Mouse (Mus musculus): ENCODE measurements around the gene Gsdma2.
A peak's percentile ranks its signal among the peaks of the same experiment; 100 is the strongest.
"Not testable (repeated sequence)": the region's sequence is repeated elsewhere in the genome, so short reads cannot be mapped to it uniquely, and the experiment has no call there.

Gene Gsdma2

GRCm38 (mm10) chr11:98671284-98671815 is 24.8 kb downstream of the Gsdma2 start:
- no peak for DNase-seq

GRCm38 (mm10) chr11:98671857-98672256 is 25.3 kb downstream of the Gsdma2 start:
- no peak for DNase-seq

DNA sequence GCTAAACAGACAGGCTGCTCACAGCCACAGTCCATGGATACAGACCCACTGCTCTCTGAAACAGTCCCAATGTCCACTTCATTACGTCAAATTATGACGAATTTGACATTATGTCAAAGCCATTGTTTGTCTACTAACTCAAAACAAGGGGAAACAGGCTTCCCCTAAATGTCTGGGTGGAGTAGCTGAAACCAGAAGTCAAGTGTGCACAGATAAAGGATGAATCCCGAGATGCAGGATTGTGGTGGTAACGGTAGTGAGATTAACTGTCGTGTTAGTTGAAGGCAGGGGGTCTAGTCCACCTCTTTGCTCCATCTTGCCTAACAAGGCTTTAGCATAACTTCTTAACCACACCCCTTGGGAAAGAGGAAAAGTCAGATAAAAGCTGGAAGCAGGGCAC is 25.9 kb downstream of the Gsdma2 start:
- DNase-seq = no peak

DNA sequence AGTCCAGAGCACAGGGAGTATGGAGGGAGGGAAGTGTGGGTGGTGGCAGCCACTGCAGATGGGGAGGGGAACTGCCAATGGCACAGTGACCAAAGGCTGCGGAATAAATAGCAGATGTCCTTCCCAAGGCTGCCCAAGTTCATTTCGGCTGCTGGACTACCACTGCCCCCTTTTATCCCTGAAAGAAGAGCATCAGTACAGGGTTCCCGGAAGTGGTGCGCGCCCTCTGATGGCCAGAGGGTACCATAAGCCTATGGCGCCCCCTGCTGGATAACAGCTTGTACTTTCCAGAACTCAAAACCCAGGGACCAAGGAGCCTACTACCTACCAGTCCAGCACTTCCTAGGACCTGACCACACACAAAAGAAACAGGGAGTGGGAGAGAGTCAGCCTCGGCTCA is 26.6 kb downstream of the Gsdma2 start:
- peak; percentile 61 for DNase-seq

- no peak for DNase-seq
These were observed 29.3 kb downstream of the Gsdma2 start for GRCm38 (mm10) chr11:98675829-98676363.

DNA sequence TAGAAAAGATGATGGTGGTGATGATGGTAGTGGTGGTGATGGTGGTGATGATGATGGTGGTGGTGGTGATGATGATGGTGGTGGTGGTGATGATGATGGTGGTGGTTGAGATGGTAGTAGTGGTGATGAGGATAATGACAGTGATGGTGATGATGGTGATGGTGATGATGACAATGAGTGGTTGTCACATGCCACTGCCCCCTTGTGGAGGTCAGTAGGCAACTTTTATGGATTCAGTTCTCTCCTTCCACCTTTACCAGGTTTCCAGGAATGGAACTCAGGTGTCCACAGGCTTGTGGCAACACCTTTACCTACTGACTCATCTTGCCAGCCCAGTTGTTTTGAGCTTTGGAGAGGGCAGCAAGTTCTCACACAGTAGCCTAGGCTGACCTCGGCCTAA is 33.5 kb downstream of the Gsdma2 start:
- DNase-seq = no peak

- DNase-seq = not testable (repeated sequence)
These were observed 34.0 kb downstream of the Gsdma2 start for GRCm38 (mm10) chr11:98680595-98680994.

DNA sequence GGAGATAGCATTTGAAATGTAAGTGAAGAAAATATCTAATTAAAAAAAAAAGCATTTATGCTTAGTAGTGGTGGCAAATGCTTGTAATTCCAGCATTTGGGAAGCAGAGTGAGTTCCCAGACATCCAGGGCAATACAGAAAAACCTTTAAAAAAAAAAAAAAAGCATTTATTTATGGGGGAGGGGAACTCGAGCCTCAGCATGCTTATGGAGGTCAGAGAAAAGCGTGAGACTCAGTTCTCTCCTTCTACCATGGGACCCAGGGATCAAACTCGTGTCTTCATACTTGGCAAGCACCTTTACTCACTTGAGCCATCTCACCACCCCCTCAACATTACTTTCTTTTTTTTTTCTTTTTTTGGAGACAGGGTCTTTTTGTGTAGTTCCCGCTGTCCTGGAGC is 34.6 kb downstream of the Gsdma2 start:
- no peak for DNase-seq

- peak; percentile 99 for DNase-seq
These were observed 35.5 kb downstream of the Gsdma2 start, which contains the start of gene Psmd3 for GRCm38 (mm10) chr11:98681786-98682745. Psmd3 (plus strand) TSS chr11:98682554.

DNA sequence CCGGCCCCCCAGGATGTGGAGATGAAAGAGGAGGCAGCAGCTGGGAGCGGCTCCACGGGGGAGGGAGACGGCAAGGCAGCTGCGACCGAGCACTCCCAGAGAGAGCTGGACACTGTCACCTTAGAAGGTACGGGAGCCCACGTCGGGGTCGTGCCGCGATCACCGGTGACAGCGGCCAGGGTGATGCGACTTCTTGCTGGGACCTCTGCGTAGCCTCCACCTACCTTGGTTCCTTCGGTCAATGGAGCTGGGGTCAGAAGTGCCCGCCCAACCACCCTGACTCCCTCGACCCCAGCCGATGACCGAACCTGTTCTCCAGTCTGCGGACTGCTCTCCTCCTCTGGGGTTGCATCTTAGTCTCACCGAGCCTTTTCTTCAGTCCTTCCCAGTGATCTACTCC is 36.3 kb downstream of the Gsdma2 start:
- DNase-seq = no peak

DNA sequence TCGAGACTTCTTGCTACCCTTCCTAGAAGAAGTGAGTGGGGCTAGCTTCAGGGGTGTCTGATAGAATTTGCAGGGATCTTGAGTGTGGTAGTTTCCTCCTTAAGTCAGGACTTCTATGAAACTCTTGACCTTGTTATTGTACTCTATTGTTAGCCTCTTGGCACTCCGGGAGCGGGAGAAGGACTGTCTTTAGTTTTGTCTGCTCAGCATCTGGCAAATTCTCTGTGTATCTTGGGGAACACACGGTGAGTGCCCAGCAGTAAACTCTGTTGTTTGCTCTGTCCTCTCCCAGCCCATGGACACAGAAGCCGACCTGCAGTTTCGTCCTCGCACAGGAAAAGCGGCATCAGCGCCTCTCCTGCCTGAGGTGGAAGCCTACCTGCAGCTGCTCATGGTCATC is 39.1 kb downstream of the Gsdma2 start:
- DNase-seq = peak; percentile 67

DNA sequence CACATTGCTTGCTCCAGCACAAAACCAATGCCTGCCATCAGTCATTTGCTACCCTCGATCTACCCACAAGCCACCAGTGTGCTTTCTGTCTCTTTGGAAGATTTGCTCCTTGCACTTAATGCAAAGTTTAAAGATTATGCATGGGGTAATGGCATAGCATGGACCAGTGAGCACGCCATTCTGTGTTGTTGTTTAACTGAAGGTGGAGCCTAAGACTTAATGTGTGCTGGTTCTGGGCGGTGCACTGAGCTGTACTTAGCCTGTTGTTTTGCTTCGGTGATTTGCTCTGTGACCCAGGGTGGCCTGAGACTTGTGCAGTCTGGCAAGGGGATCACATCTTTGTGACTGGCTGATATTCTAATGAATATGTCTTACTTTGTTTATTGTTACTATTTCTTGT is 40.4 kb downstream of the Gsdma2 start:
- peak; percentile 91 for DNase-seq

GRCm38 (mm10) chr11:98688009-98688408 is 41.5 kb downstream of the Gsdma2 start:
- DNase-seq = no peak

DNA sequence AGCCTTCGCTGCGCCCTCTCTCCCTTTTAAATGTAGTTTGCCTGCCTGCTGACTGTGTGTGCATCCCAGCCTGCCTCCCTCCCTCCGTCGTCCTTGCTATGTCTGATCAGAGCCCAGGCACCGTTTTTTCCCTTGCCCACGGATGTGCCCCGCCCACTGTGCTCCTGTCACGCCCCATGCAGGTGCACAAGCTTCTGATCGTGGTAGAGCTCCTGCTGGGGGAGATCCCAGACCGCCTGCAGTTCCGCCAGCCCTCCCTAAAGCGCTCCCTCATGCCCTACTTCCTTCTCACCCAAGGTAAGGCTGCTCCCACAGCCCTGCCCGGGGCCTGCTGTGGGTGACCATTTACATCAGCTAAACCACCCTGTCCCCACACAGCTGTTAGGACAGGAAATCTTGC is 46.6 kb downstream of the Gsdma2 start:
- DNase-seq = peak; percentile 41

DNA sequence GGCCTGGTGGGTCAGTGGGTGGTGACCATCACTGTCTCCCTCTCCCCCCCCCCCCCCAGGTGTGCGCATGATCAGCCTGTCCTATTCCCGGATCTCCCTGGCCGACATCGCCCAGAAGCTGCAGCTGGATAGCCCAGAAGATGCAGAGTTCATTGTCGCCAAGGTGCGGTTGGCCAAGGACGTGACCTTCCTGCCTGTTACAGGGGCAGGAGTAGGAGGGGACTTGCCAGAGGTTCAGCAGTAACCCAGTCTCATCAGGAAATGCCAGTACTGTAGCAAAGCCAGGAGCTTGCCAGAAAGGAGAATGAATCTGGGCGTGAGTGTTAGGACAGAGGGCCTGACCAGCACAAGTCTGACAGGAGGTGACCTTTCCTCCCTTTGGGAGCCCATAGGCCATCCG is 47.2 kb downstream of the Gsdma2 start:
- DNase-seq = peak; percentile 34

GRCm38 (mm10) chr11:98694301-98694700 is 47.7 kb downstream of the Gsdma2 start:
- DNase-seq = no peak

DNA sequence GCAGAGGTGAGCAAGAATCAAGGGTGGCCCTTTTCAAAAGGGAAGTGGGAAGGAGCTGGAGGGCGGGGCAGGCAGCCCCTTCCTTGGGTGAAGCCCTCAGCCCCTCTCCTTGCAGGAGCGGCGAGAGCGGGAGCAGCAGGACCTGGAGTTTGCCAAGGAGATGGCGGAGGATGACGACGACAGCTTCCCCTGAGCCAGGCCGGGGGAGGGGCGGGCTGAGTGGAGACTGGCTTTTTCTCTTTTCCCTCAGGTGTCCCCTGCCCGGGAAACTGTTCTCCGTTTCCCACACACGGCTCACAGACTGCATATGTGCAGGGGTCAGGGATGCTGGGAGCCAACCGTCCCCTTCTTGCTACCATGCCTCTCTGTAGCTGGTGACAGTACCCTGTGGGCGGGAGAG is 48.8 kb downstream of the Gsdma2 start:
- DNase-seq = no peak

DNA sequence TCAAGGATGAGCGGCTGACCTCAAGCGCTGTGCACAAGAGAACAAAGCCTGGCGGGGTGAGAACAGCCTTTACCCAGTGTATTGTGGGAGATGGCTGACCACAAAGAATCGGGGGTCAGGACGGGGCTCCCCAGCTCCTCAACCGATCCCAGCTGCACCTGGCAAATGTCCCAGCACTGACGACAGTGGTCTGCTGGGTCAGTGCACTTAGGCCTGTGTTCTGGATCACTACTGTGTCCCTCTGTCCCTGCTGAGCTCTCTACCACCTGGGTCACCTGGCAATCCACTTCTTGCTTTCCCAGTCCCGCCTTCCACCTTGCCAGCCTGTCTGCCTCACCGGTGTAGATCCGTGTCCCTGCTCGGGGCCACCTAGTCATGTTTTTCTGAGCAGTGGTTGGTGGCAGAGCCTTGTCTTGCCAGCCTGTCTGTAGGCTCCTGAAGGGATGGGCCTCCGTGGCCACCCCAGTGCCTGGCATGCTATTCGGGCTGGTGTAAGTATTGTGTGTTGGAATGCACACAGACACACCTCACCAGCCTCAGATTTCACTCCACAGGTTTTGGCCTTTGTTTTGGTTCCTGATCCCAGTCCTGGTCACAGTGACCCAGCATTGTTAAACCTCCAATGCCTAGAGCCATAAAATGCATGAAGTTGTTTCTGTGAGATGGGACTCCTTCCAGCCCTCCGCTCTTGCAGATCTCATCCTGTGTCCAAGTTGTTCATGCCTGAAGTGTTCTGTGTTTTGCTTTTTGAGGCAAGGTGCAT is 50.1 kb downstream of the Gsdma2 start:
- peak; percentile 36 for DNase-seq

GRCm38 (mm10) chr11:98697225-98697624 is 50.7 kb downstream of the Gsdma2 start:
- peak; percentile 67 for DNase-seq

DNA sequence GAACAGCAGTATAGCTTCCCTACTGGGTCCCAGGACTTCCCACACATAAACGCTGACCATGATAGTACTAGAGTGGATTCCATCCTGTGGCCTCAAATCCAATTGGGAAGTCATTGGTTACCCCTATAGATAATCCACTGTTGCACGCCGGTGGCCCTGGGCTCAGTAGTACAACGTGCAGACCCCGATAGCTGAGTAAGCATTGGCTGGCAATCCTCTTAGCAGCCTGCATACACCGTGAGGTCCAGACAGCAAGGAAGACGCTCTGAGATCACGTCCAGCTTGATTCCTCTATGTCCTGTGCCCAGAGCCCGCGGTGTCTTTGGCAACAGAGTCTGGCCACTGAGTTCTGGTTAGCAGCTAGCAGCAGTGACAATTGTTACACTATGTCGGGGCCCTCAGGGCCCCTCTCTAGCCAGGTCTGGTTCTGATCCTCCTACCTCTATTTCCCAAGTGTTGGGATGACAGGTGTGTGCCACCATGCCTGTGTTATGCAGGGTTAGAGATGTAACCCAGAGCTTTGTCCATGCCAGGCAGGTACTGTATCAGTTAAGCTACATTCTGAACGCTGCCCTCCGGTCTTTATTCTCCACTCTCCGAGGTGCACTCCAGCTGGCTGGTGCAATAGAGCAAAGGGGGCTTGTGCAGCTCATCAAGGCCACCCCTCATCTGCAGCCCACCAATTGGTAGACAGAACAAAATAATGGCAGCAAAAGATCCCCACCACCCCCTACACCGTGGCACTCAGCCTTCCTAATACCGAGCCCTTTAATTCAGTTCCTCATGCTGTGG is 52.5 kb downstream of the Gsdma2 start:
- no peak for DNase-seq

GRCm38 (mm10) chr11:98699911-98700310 is 53.4 kb downstream of the Gsdma2 start:
- peak; percentile 84 for DNase-seq

DNA sequence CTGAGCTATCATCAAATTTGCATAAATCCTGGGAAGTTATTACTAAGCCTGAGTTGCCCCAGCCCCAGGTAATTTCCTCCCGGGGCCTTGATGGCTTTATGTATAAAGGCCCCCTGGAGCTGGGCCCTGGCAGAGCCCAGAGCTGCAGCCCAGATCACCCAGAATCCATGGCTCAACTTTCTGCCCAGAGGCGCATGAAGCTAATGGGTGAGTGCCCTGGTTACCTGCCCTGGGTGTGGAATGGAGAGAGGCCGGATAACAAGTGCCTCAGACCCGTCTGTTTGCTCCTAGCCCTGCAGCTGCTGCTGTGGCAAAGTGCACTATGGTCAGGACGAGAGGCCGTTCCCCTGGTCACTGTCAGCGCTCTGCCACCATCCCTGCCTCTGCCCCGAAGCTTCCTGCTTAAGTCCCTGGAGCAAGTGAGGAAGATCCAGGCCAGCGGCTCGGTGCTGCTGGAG is 54.7 kb downstream of the Gsdma2 start, which contains the start of gene Csf3:
Csf3 (plus strand) TSS at position 51 of the 458 bp plus-strand sequence.
- DNase-seq = no peak
